Comparison of ENCODE assay signal across 17 mouse cellular contexts in genomic region chr2:128174176-128174575, GRCm38 (mm10). TPM values are rescaled to one million over a fixed set of nuclear protein-coding genes. Genes with fewer than 3 reads are reported as not detected.
A peak's percentile ranks its signal among the peaks of the same experiment; 100 is the strongest.
DNase-seq lines count a peak whose midpoint lies in the region; ATAC-seq and TF ChIP-seq lines count a peak whose summit lies in the region.
"Had no signal": no experiment of that assay in that cellular context is flagged by ENCODE, and none has a peak within 500 bp of the region (broad histone marks: within the 10 kb centered on the region; RNA-seq: fewer than 3 reads in every experiment).

No protein-coding gene starts in this region.

- no peak for ATAC-seq in kidney, embryonic 16.5 days (ENCODE audit: low FRiP score, low TSS enrichment)
- peak; percentile 15; the same call in 1 of the 2 replicates for ATAC-seq in liver, embryonic 13.5 days (ENCODE audit: low read depth)
- ATAC-seq in midbrain, embryonic 11.5 days (ENCODE audit: low FRiP score): no peak
- ATAC-seq: forebrain, embryonic 15.5 days; hindbrain, embryonic 16.5 days had no signal

- no peaks in the 10 kb centered on the region for H3K9me3 ChIP-seq in kidney, embryonic 16.5 days (ENCODE audit: low read length)
- no peaks in the 10 kb centered on the region for H3K9me3 ChIP-seq in liver, embryonic 13.5 days (replicated peaks)
- H3K9me3 ChIP-seq in midbrain, embryonic 11.5 days (ENCODE audit: control insufficient read depth, low read length): no peaks in the 10 kb centered on the region
- H3K9me3 ChIP-seq: forebrain, embryonic 15.5 days; heart, embryonic 15.5 days; limb, embryonic 15.5 days; neural tube, embryonic 13.5 days had no signal

- H3K4me1 ChIP-seq in kidney, adult 2 months (ENCODE audit: control insufficient read depth, insufficient read depth, low read length): no peaks in the 10 kb centered on the region
- H3K4me1 ChIP-seq in kidney, embryonic 16.5 days (ENCODE audit: insufficient read depth, low read length): peaks cover 31% of the 10 kb centered on the region
- peaks cover 58% of the 10 kb centered on the region for H3K4me1 ChIP-seq in liver, embryonic 13.5 days (replicated peaks)
- no peaks in the 10 kb centered on the region for H3K4me1 ChIP-seq in midbrain, embryonic 11.5 days (ENCODE audit: control insufficient read depth, insufficient read depth, low read length)

- no peak overlapping the region for H3K4me3 ChIP-seq in kidney, adult 2 months (ENCODE audit: insufficient read depth, low read depth, low read length)
- no peak overlapping the region for H3K4me3 ChIP-seq in kidney, embryonic 16.5 days (ENCODE audit: low read length)
- H3K4me3 ChIP-seq in liver, embryonic 13.5 days (replicated peaks): no peak overlapping the region
- no peak overlapping the region for H3K4me3 ChIP-seq in midbrain, embryonic 11.5 days (ENCODE audit: low read depth, low read length)
- H3K4me3 ChIP-seq: forebrain, embryonic 15.5 days; heart, adult 2 months; heart, embryonic 15.5 days; limb, embryonic 15.5 days; neural tube, embryonic 13.5 days had no signal

- no peaks in the 10 kb centered on the region for H3K27me3 ChIP-seq in kidney, adult 2 months (replicated peaks; ENCODE audit: control insufficient read depth, insufficient read depth, low read length)
- H3K27me3 ChIP-seq in kidney, embryonic 16.5 days (ENCODE audit: insufficient read depth, low read length): no peaks in the 10 kb centered on the region
- 0 out of 2 replicates have a peak, but pooled peaks cover 7% of the 10 kb centered on the region for H3K27me3 ChIP-seq in liver, embryonic 13.5 days
- H3K27me3 ChIP-seq in midbrain, embryonic 11.5 days (ENCODE audit: control insufficient read depth, insufficient read depth, low read length): no peaks in the 10 kb centered on the region
- H3K27me3 ChIP-seq: forebrain, embryonic 15.5 days; heart, embryonic 15.5 days; limb, embryonic 15.5 days; neural tube, embryonic 13.5 days had no signal

- TF ChIP-seq POLR2A in kidney, adult 2 months (IDR thresholded peaks at IDR 0.05; ENCODE audit: low read depth, low read length): no peak

- H3K4me2 ChIP-seq in kidney, embryonic 16.5 days (replicated peaks; ENCODE audit: low read depth, low read length): no peak overlapping the region
- no peak overlapping the region for H3K4me2 ChIP-seq in liver, embryonic 13.5 days
- H3K4me2 ChIP-seq in midbrain, embryonic 11.5 days: no peak overlapping the region
- H3K4me2 ChIP-seq: forebrain, embryonic 15.5 days; heart, embryonic 15.5 days; limb, embryonic 15.5 days; neural tube, embryonic 13.5 days had no signal

- H3K9ac ChIP-seq in kidney, embryonic 16.5 days (replicated peaks; ENCODE audit: low read length): no peak overlapping the region
- no peak overlapping the region for H3K9ac ChIP-seq in liver, embryonic 13.5 days
- no peak overlapping the region for H3K9ac ChIP-seq in midbrain, embryonic 11.5 days (ENCODE audit: low read length)
- H3K9ac ChIP-seq: forebrain, embryonic 15.5 days; heart, embryonic 15.5 days; limb, embryonic 15.5 days; neural tube, embryonic 13.5 days had no signal

- WGBS in kidney, adult 2 months: 65% methylated on average over 5 of the region's 5 CpGs
- WGBS in kidney, embryonic 16.5 days: 32% methylated on average over 5 of the region's 5 CpGs
- WGBS in liver, embryonic 13.5 days (ENCODE audit: insufficient replicate concordance): 49% methylated on average over 5 of the region's 5 CpGs
- 64% methylated on average over 5 of the region's 5 CpGs for WGBS in midbrain, embryonic 11.5 days

- no peak overlapping the region for H3K27ac ChIP-seq in kidney, adult 2 months (ENCODE audit: insufficient read depth, low read depth, low read length)
- H3K27ac ChIP-seq in kidney, embryonic 16.5 days (ENCODE audit: low read length): no peak overlapping the region
- peak overlapping the region; percentile 45 for H3K27ac ChIP-seq in liver, embryonic 13.5 days
- no peak overlapping the region for H3K27ac ChIP-seq in midbrain, embryonic 11.5 days (ENCODE audit: low read depth, low read length)
- H3K27ac ChIP-seq: forebrain, embryonic 15.5 days; heart, adult 2 months; heart, embryonic 15.5 days; limb, embryonic 15.5 days; neural tube, embryonic 13.5 days had no signal

- TF ChIP-seq CTCF in kidney, adult 2 months (conservative IDR thresholded peaks at IDR 0.05; ENCODE audit: insufficient read depth, insufficient read length, low read depth, low read length): no peak

- no peaks in the 10 kb centered on the region for H3K36me3 ChIP-seq in kidney, adult 2 months (ENCODE audit: control insufficient read depth, insufficient read depth, low read length)
- H3K36me3 ChIP-seq in kidney, embryonic 16.5 days (ENCODE audit: insufficient read depth, low read length): no peaks in the 10 kb centered on the region
- no peaks in the 10 kb centered on the region for H3K36me3 ChIP-seq in liver, embryonic 13.5 days
- no peaks in the 10 kb centered on the region for H3K36me3 ChIP-seq in midbrain, embryonic 11.5 days (ENCODE audit: control insufficient read depth, insufficient read depth, low read length)
- H3K36me3 ChIP-seq: forebrain, embryonic 15.5 days; heart, embryonic 15.5 days; limb, embryonic 15.5 days; neural tube, embryonic 13.5 days had no signal

- peak; percentile 16 for DNase-seq in kidney, adult 2 months
- peak; percentile 50 for DNase-seq in ovary, adult 18-20 months (ENCODE audit: low spot score)
- DNase-seq in ovary, postnatal 10 days (ENCODE audit: low spot score): no peak
- no peak for DNase-seq in liver, embryonic 13.5 days
- no peak for DNase-seq in gastrocnemius, adult 8-10 months (ENCODE audit: low spot score in 2 of 2)
- DNase-seq in midbrain, embryonic 11.5 days (ENCODE audit: low spot score, missing footprints): no peak
- DNase-seq: cerebellum, adult 9-10 months; gastrocnemius, postnatal 25 days; heart, adult 2 months; lung, postnatal 4 days; right cerebral cortex, postnatal 25 days had no signal

RNA-seq across cellular contexts. Expression of gene Bcl2l11, which starts 48.3 kb away (rescaled TPM):
- polyA plus RNA-seq in kidney, adult 2 months (2012; rRNA removed): 7.1 and 7.8 TPM in 2 replicates
- polyA plus RNA-seq in kidney, embryonic 16.5 days (2015; fragmentation: Nextera tagmentation; extraction: Ambion mirVana): 25.6 and 28.2 TPM in 2 replicates
- 5.1 and 6.8 TPM in 2 replicates for polyA plus RNA-seq in liver, embryonic 13.5 days (2015; fragmentation: Nextera tagmentation; extraction: Ambion mirVana)
- total RNA-seq in gastrocnemius, adult 8-10 months (2022): 1 to 10 TPM; 2.7 to 5.9 (median 5.1) TPM
- polyA plus RNA-seq in midbrain, embryonic 11.5 days (2014; fragmentation: Nextera tagmentation; extraction: Ambion mirVana): 15.1 and 16.9 TPM in 2 replicates

Comparison
In these comparisons a context has a peak if more than half of its experiments do, and no peak if none do; other contexts are left out.
1. DNase-seq: peak in kidney, adult 2 months (single experiment) and ovary, adult 18-20 months (single experiment); none in ovary, postnatal 10 days (single experiment), liver, embryonic 13.5 days (single experiment), gastrocnemius, adult 8-10 months (0 of 2) and midbrain, embryonic 11.5 days (single experiment).